Mouse (Mus musculus) hindbrain, postnatal 0 days (tissue): ENCODE measurements around the gene Cldn14. TPM values are rescaled to one million over a fixed set of nuclear protein-coding genes. Genes with fewer than 3 reads are reported as not detected.

Experiments used
- ATAC-seq: fragments of 200-750 bp; cut with Nextera tagmentation; 2 replicates; pipeline ENCODE4 v1.8.0; 2017; ENCODE audit warnings: mild to moderate bottlenecking, moderate TSS enrichment, moderate library complexity
- DNase-seq: peaks from one replicate; pipeline ENCODE4 v3.0.0-alpha.2; 2015; ENCODE audit warnings: low spot score
- H3K27ac ChIP-seq: fragments of 300-500 bp; sonication (generic); 2 replicates; pipeline ENCODE4 v1.5.1; 2014; ENCODE audit warnings: mild to moderate bottlenecking
- H3K27me3 ChIP-seq: fragments of 300-500 bp; sonication (generic); 2 replicates; pipeline ENCODE4 v1.6.1; 2014; ENCODE audit warnings: low read length, mixed read lengths; ENCODE audit not compliant: insufficient read depth
- H3K36me3 ChIP-seq: fragments of 300-500 bp; sonication (generic); 2 replicates; pipeline ENCODE4 v1.6.1; 2014; ENCODE audit warnings: low read length, mixed read lengths; ENCODE audit not compliant: insufficient read depth
- H3K4me1 ChIP-seq: fragments of 300-500 bp; sonication (generic); 2 replicates; pipeline ENCODE4 v1.6.1; 2014; ENCODE audit warnings: antibody characterized with exemption, low read length, mixed read lengths; ENCODE audit not compliant: insufficient read depth
- H3K4me2 ChIP-seq: fragments of 300-500 bp; sonication (generic); 2 replicates; pipeline ENCODE4 v1.6.1; 2014; ENCODE audit warnings: low read depth, mild to moderate bottlenecking, low read length, moderate library complexity, mixed read lengths
- H3K4me3 ChIP-seq: fragments of 300-500 bp; sonication (generic); 2 replicates; pipeline ENCODE4 v1.5.1; 2014; ENCODE audit warnings: low read length
- H3K9ac ChIP-seq: fragments of 300-500 bp; sonication (generic); replicated peaks from 2 replicates; pipeline ENCODE4 v1.6.1; 2014; ENCODE audit warnings: mild to moderate bottlenecking, low read length, moderate library complexity, mixed read lengths
- H3K9me3 ChIP-seq: fragments of 300-500 bp; sonication (generic); 2 replicates; pipeline ENCODE4 v1.6.1; 2016; ENCODE audit warnings: low read length, mixed read lengths
- CTCF ChIP-seq: IDR thresholded peaks from 2 replicates; pipeline ENCODE4 v1.5.1; 2016; ENCODE audit warnings: antibody characterized with exemption, control low read depth, low read depth
- WGBS: fragments of 180-500 bp; shearing (Covaris S2); extraction: QIAGEN DNeasy Blood & Tissue Kit; methylation state at CpG from one replicate; pipeline ENCODE4 v1.1.7; 2014; 5-methylcytosine and 5-hydroxymethylcytosine counted together
- polyA plus RNA-seq: library from polyadenylated mRNA; unstranded; fragments of >200 nt; fragmentation: Nextera tagmentation; extraction: Ambion mirVana; gene quantifications from 2 replicates; pipeline ENCODE4 v1.2.1, GENCODE M21; 2015
- total RNA-seq: library from RNA; depleted of rRNA; stranded (reverse); fragments of >200 nt; gene quantifications from 2 replicates; pipeline ENCODE4 v1.2.3, GENCODE M21; 2014

The Cldn14 gene
- total and polyA plus RNA-seq, 2 experiments from 2014 or later, result 0.23 TPM; not detected in 1

- no peak for ATAC-seq
- WGBS, result 81% methylated on average over 12 of the region's 12 CpGs
- Histone ChIP-seq H3K9ac (no peak overlapping the region), H3K4me1 (no peaks in the 10 kb centered on the region), H3K4me3 (no peak overlapping the region), H3K4me2 (no peak overlapping the region), H3K36me3 (no peaks in the 10 kb centered on the region), H3K9me3 (no peaks in the 10 kb centered on the region), H3K27ac (no peak overlapping the region), H3K27me3 (no peaks in the 10 kb centered on the region)
- no peak for DNase-seq
- TF ChIP-seq CTCF, result 0 out of 2 replicates have a peak, but pooled peaks have one; percentile 8
Measured at GRCm38 (mm10) chr16:93975430-93975829, 33.2 kb downstream of the Cldn14 start.

DNA sequence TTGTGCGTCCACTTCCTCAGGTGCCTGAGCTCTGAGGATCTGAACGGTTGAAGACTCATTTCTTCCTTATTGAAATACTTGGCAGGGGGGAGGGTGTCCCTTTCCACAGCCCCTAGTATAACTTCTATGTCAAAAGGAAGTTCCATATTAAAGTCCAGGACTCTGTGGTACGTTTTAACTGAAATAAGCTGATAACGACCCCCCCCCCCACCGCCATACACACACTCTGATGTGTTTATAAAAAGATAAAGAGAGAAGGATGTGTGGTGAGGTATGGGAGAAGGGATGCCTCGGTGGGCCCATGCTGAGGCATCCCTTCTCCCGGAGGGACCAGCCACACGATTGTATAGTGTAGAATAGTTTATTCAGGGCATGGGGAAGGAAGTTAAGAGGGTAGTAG, 34.4 kb downstream of the Cldn14 start:
- no peaks in the 10 kb centered on the region for H3K9me3 ChIP-seq
- no peak overlapping the region for H3K27ac ChIP-seq
- DNase-seq (no peak), ATAC-seq (no peak)
- 75% methylated on average over 8 of the region's 8 CpGs for WGBS
- H3K4me3 ChIP-seq, result no peak overlapping the region
- H3K36me3 ChIP-seq, result no peaks in the 10 kb centered on the region
- H3K4me1 ChIP-seq, result no peaks in the 10 kb centered on the region
- no peaks in the 10 kb centered on the region for H3K27me3 ChIP-seq
- H3K9ac ChIP-seq, result no peak overlapping the region
- H3K4me2 ChIP-seq, result no peak overlapping the region
- no peak for TF ChIP-seq CTCF

DNA sequence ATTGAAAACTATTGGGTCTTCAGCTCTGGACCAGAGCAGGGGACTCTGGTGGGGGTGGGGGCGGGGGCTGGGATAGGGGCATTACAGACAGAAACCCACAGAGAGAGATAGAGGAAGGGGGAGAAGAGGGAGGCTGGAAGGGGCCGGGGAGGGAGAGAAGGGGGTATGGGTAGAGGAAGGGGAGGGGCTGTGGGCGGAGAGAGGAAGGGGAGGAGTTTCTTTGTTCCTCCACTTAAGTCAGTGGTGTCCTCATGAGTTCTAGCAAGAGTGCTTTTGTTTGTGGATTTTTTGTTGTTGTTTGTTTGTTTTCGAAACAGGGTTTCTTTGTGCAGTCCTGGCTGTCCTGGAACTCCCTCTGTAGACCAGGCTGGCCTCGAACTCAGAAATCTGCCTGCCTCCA, 35.1 kb downstream of the Cldn14 start:
- H3K4me3 ChIP-seq, result no peak overlapping the region
- DNase-seq, result no peak

DNA sequence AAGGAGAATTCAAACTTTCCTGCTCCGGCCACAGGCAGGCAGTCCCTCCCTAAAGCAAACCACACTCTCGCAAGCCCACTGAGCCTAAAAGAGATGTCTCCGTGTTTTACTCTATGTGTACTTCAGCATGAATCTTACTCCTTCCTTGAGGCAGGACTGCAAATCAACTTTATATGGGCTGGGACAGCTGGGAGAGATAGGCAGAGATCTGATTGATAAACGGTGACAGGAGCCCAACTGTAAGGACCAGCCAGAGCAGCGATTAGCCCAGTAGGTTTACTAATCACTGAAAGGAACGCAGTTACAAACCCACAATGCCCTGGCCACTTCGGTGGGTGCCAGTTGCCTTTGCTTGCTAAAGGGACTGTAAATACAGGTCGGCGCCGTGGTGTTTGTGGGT, 35.5 kb downstream of the Cldn14 start:
- 44% methylated on average over 10 of the region's 10 CpGs for WGBS
- DNase-seq (no peak), ATAC-seq (no peak)
- TF ChIP-seq CTCF, result no peak
- Histone ChIP-seq H3K36me3 (no peaks in the 10 kb centered on the region), H3K9ac (no peak overlapping the region), H3K4me1 (no peaks in the 10 kb centered on the region), H3K27ac (no peak overlapping the region), H3K9me3 (no peaks in the 10 kb centered on the region), H3K4me3 (no peak overlapping the region), H3K4me2 (peak overlapping the region; percentile 38), H3K27me3 (no peaks in the 10 kb centered on the region)

More for the DNA sequence above, 35.1 kb downstream of the Cldn14 start:
- Histone ChIP-seq H3K4me1 (no peaks in the 10 kb centered on the region), H3K36me3 (no peaks in the 10 kb centered on the region), H3K9me3 (no peaks in the 10 kb centered on the region), H3K9ac (no peak overlapping the region), H3K4me2 (peak overlapping the region; percentile 38), H3K27ac (no peak overlapping the region), H3K27me3 (no peaks in the 10 kb centered on the region)
- WGBS, result 46% methylated on average over 5 of the region's 5 CpGs
- TF ChIP-seq CTCF, result no peak
- no peak for ATAC-seq

DNA sequence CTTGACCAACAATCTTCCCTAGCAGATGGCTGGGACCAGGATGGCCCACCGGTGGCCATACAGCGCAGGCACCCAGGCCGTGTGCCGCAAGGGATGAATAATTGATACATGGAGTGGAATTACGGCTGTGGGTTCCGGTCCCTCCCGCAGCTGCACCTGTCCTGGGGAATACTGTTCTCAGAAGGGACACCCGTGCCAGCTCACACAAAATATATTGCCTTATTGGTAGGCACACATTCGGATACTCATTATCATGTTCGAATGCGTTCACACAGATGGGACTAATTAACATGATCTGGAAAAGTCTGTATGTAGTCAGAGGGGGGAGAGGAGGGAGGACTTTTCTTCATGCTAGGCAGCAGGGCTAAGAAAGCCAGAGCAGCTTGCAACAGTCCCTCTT, 37.6 kb downstream of the Cldn14 start:
- no peaks in the 10 kb centered on the region for H3K27me3 ChIP-seq
- H3K4me1 ChIP-seq, result no peaks in the 10 kb centered on the region
- TF ChIP-seq CTCF, result no peak
- no peak for DNase-seq
- no peak overlapping the region for H3K9ac ChIP-seq
- H3K27ac ChIP-seq, result no peak overlapping the region
- no peaks in the 10 kb centered on the region for H3K36me3 ChIP-seq
- no peak overlapping the region for H3K4me3 ChIP-seq
- H3K4me2 ChIP-seq, result no peak overlapping the region
- no peaks in the 10 kb centered on the region for H3K9me3 ChIP-seq
- ATAC-seq, result 0 out of 2 replicates have a peak, but pooled peaks have one; percentile 24
- WGBS, result 50% methylated on average over 11 of the region's 11 CpGs

DNA sequence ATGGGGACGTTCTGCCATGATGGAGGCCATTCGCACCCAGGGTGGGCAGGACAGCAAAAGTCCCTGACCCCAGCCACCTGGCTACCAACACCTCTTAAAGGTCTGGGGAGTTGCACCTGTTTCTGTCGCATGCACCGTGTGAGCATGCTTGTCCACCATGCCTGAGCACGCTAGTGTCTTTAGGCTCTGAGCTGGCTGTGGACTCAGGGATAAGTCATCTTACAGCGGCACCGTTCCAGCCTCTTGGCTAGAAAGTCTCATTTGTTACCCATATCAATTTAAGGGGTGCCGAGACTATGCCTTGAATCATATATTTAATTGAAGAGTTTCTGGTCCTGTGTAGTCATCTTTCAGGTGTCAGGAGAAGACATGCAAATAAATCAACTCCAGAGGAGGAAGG, 40.7 kb downstream of the Cldn14 start:
- Histone ChIP-seq H3K27me3 (no peaks in the 10 kb centered on the region), H3K4me1 (no peaks in the 10 kb centered on the region), H3K4me3 (no peak overlapping the region), H3K9me3 (no peaks in the 10 kb centered on the region), H3K4me2 (no peak overlapping the region), H3K27ac (no peak overlapping the region), H3K9ac (no peak overlapping the region), H3K36me3 (no peaks in the 10 kb centered on the region)
- ATAC-seq (no peak), DNase-seq (no peak)
- WGBS, result 92% methylated on average over 8 of the region's 8 CpGs
- TF ChIP-seq CTCF, result no peak

DNA sequence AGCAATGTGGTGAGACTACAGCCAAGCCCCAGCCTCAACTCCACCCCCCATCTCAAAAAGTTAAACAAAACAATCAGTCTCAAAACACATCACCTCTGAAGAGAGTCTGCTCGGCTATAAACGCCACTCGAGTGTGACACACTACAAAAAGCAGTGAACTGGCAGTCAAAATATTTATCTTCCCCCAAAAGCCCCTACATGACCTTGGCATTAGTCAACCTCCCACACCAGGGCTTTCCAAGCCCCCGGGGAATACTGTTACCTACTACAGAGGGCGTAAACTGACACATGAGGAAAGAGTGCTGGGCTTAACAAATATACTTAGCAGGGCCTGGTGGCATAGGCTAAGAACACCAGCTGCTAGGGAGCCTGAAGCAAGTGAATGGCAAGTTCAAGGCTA, 46.4 kb downstream of the Cldn14 start:
- H3K4me3 ChIP-seq, result no peak overlapping the region
- WGBS, result 81% methylated on average over 5 of the region's 5 CpGs

More for the DNA sequence above, 46.4 kb downstream of the Cldn14 start:
- Histone ChIP-seq H3K4me1 (no peaks in the 10 kb centered on the region), H3K4me2 (no peak overlapping the region), H3K27me3 (no peaks in the 10 kb centered on the region), H3K36me3 (no peaks in the 10 kb centered on the region), H3K9ac (no peak overlapping the region), H3K27ac (no peak overlapping the region), H3K9me3 (no peaks in the 10 kb centered on the region)
- no peak for ATAC-seq
- no peak for DNase-seq
- no peak for TF ChIP-seq CTCF
